Mouse (Mus musculus): Measurements from ENCODE around the gene Usp53. TPM values are rescaled to one million over a fixed set of nuclear protein-coding genes. Genes with fewer than 3 reads are reported as not detected.

Usp53 gene
- polyA plus RNA-seq, 1 experiment from 2014 or later: 12.7 TPM

- DNase-seq (ENCODE audit: low spot score) (no peak), ATAC-seq (replicated peaks; ENCODE audit: low FRiP score, low TSS enrichment, low read depth) (no peak)
- no peaks in the 10 kb centered on the region for H3K4me1 ChIP-seq (replicated peaks; ENCODE audit: control insufficient read depth, insufficient read depth, low read length)
- no peak overlapping the region for H3K4me2 ChIP-seq (ENCODE audit: low read length)
- H3K4me3 ChIP-seq (ENCODE audit: low read depth, low read length): no peak overlapping the region
- H3K36me3 ChIP-seq (ENCODE audit: control insufficient read depth, insufficient read depth, low read length): no peaks in the 10 kb centered on the region
- no peak overlapping the region for H3K27ac ChIP-seq (ENCODE audit: low read depth)
- H3K9ac ChIP-seq (ENCODE audit: low read length): no peak overlapping the region
- no peaks in the 10 kb centered on the region for H3K9me3 ChIP-seq (ENCODE audit: control insufficient read depth, low read length)
- 77% methylated on average over 6 of the region's 6 CpGs for WGBS
- no peaks in the 10 kb centered on the region for H3K27me3 ChIP-seq (replicated peaks; ENCODE audit: control insufficient read depth, insufficient read depth, low read length)
These were observed 68.1 kb downstream of the Usp53 start for GRCm38 (mm10) chr3:122916191-122916680.

- DNase-seq (ENCODE audit: low spot score) (no peak), ATAC-seq (replicated peaks; ENCODE audit: low FRiP score, low TSS enrichment, low read depth) (no peak)
- H3K27ac ChIP-seq (ENCODE audit: low read depth): no peak overlapping the region
- H3K4me1 ChIP-seq (replicated peaks; ENCODE audit: control insufficient read depth, insufficient read depth, low read length): no peaks in the 10 kb centered on the region
- H3K27me3 ChIP-seq (replicated peaks; ENCODE audit: control insufficient read depth, insufficient read depth, low read length): no peaks in the 10 kb centered on the region
- no peak overlapping the region for H3K9ac ChIP-seq (ENCODE audit: low read length)
- H3K36me3 ChIP-seq (ENCODE audit: control insufficient read depth, insufficient read depth, low read length): no peaks in the 10 kb centered on the region
- no peak overlapping the region for H3K4me3 ChIP-seq (ENCODE audit: low read depth, low read length)
- no peaks in the 10 kb centered on the region for H3K9me3 ChIP-seq (ENCODE audit: control insufficient read depth, low read length)
- no peak overlapping the region for H3K4me2 ChIP-seq (ENCODE audit: low read length)
- WGBS: 83% methylated on average over 5 of the region's 5 CpGs
These were observed 68.8 kb downstream of the Usp53 start for GRCm38 (mm10) chr3:122915493-122915892.

- 91% methylated on average over 2 of the region's 2 CpGs for WGBS
- no peak for DNase-seq (ENCODE audit: low spot score)
These were observed 76.5 kb downstream of the Usp53 start for GRCm38 (mm10) chr3:122907841-122908240.

GRCm38 (mm10) chr3:122903746-122904433, 80.4 kb downstream of the Usp53 start:
- ATAC-seq (replicated peaks; ENCODE audit: low FRiP score, low TSS enrichment, low read depth) (0 out of 2 replicates have a peak, but pooled peaks have one; percentile 50), DNase-seq (ENCODE audit: low spot score) (peak; percentile 83)
- no peak overlapping the region for H3K9ac ChIP-seq (ENCODE audit: low read length)
- H3K4me2 ChIP-seq (ENCODE audit: low read length): no peak overlapping the region
- H3K4me3 ChIP-seq (ENCODE audit: low read depth, low read length): no peak overlapping the region
- WGBS: 40% methylated on average over 12 of the region's 12 CpGs
- no peaks in the 10 kb centered on the region for H3K27me3 ChIP-seq (replicated peaks; ENCODE audit: control insufficient read depth, insufficient read depth, low read length)
- H3K4me1 ChIP-seq (replicated peaks; ENCODE audit: control insufficient read depth, insufficient read depth, low read length): 0 out of 2 replicates have a peak, but pooled peaks cover 4% of the 10 kb centered on the region
- no peaks in the 10 kb centered on the region for H3K9me3 ChIP-seq (ENCODE audit: control insufficient read depth, low read length)
- no peaks in the 10 kb centered on the region for H3K36me3 ChIP-seq (ENCODE audit: control insufficient read depth, insufficient read depth, low read length)
- no peak overlapping the region for H3K27ac ChIP-seq (ENCODE audit: low read depth)

More at GRCm38 (mm10) chr3:122907841-122908240, 76.5 kb downstream of the Usp53 start:
- Histone ChIP-seq H3K4me3 (ENCODE audit: low read depth, low read length) (no peak overlapping the region), H3K9ac (ENCODE audit: low read length) (no peak overlapping the region), H3K4me2 (ENCODE audit: low read length) (no peak overlapping the region), H3K36me3 (ENCODE audit: control insufficient read depth, insufficient read depth, low read length) (no peaks in the 10 kb centered on the region), H3K27ac (ENCODE audit: low read depth) (no peak overlapping the region), H3K4me1 (replicated peaks; ENCODE audit: control insufficient read depth, insufficient read depth, low read length) (0 out of 2 replicates have a peak, but pooled peaks cover 4% of the 10 kb centered on the region), H3K9me3 (ENCODE audit: control insufficient read depth, low read length) (no peaks in the 10 kb centered on the region), H3K27me3 (replicated peaks; ENCODE audit: control insufficient read depth, insufficient read depth, low read length) (no peaks in the 10 kb centered on the region)
- ATAC-seq (replicated peaks; ENCODE audit: low FRiP score, low TSS enrichment, low read depth): no peak

GRCm38 (mm10) chr3:122898254-122898653, 86.1 kb downstream of the Usp53 start:
- 57% methylated on average over 6 of the region's 6 CpGs for WGBS
- no peak overlapping the region for H3K27ac ChIP-seq (ENCODE audit: low read depth)
- no peak for ATAC-seq (replicated peaks; ENCODE audit: low FRiP score, low TSS enrichment, low read depth)

GRCm38 (mm10) chr3:122895189-122895731, 89.0 kb downstream of the Usp53 start:
- DNase-seq (ENCODE audit: low spot score) (no peak), ATAC-seq (replicated peaks; ENCODE audit: low FRiP score, low TSS enrichment, low read depth) (peak; percentile 43; the same call in 1 of the 2 replicates)
- Histone ChIP-seq H3K9ac (ENCODE audit: low read length) (no peak overlapping the region), H3K4me2 (ENCODE audit: low read length) (no peak overlapping the region; the same call in 1 of the 2 replicates), H3K4me3 (ENCODE audit: low read depth, low read length) (no peak overlapping the region), H3K27ac (ENCODE audit: low read depth) (0 out of 2 replicates have a peak overlapping the region, but pooled peaks have one; percentile 47), H3K4me1 (replicated peaks; ENCODE audit: control insufficient read depth, insufficient read depth, low read length) (0 out of 2 replicates have a peak, but pooled peaks cover 2% of the 10 kb centered on the region), H3K36me3 (ENCODE audit: control insufficient read depth, insufficient read depth, low read length) (no peaks in the 10 kb centered on the region), H3K27me3 (replicated peaks; ENCODE audit: control insufficient read depth, insufficient read depth, low read length) (no peaks in the 10 kb centered on the region), H3K9me3 (ENCODE audit: control insufficient read depth, low read length) (no peaks in the 10 kb centered on the region)
- WGBS: 68% methylated on average over 11 of the region's 11 CpGs

More at GRCm38 (mm10) chr3:122898254-122898653, 86.1 kb downstream of the Usp53 start:
- H3K27me3 ChIP-seq (replicated peaks; ENCODE audit: control insufficient read depth, insufficient read depth, low read length): no peaks in the 10 kb centered on the region
- H3K9me3 ChIP-seq (ENCODE audit: control insufficient read depth, low read length): no peaks in the 10 kb centered on the region
- no peak overlapping the region for H3K9ac ChIP-seq (ENCODE audit: low read length)
- H3K4me3 ChIP-seq (ENCODE audit: low read depth, low read length): no peak overlapping the region
- no peaks in the 10 kb centered on the region for H3K36me3 ChIP-seq (ENCODE audit: control insufficient read depth, insufficient read depth, low read length)
- 0 out of 2 replicates have a peak, but pooled peaks cover 2% of the 10 kb centered on the region for H3K4me1 ChIP-seq (replicated peaks; ENCODE audit: control insufficient read depth, insufficient read depth, low read length)
- no peak for DNase-seq (ENCODE audit: low spot score)
- H3K4me2 ChIP-seq (ENCODE audit: low read length): no peak overlapping the region

- Histone ChIP-seq H3K9ac (ENCODE audit: low read length) (no peak within 1 kb of the TSS), H3K4me1 (replicated peaks; ENCODE audit: control insufficient read depth, insufficient read depth, low read length) (0 out of 2 replicates have a peak, but pooled peaks cover 2% of the 10 kb centered on the region), H3K9me3 (ENCODE audit: control insufficient read depth, low read length) (no peaks in the 10 kb centered on the region), H3K27me3 (replicated peaks; ENCODE audit: control insufficient read depth, insufficient read depth, low read length) (no peaks in the 10 kb centered on the region), H3K4me2 (ENCODE audit: low read length) (no peak within 1 kb of the TSS; the same call in 1 of the 2 replicates), H3K36me3 (ENCODE audit: control insufficient read depth, insufficient read depth, low read length) (no peaks in the 10 kb centered on the region), H3K27ac (ENCODE audit: low read depth) (0 out of 2 replicates have a peak within 1 kb of the TSS, but pooled peaks have one; percentile 47), H3K4me3 (ENCODE audit: low read depth, low read length) (no peak within 1 kb of the TSS)
- ATAC-seq (replicated peaks; ENCODE audit: low FRiP score, low TSS enrichment, low read depth) (no peak), DNase-seq (ENCODE audit: low spot score) (no peak)
- WGBS: 87% methylated on average over 3 of the region's 3 CpGs
These were observed 89.5 kb downstream of the Usp53 start, which contains the start of gene Fabp2 for GRCm38 (mm10) chr3:122894772-122895171. Gene Fabp2, plus strand, starts transcription at chr3:122895072.

GRCm38 (mm10) chr3:122888371-122888819, 95.9 kb downstream of the Usp53 start:
- ATAC-seq (replicated peaks; ENCODE audit: low FRiP score, low TSS enrichment, low read depth): 0 out of 2 replicates have a peak, but pooled peaks have one; percentile 40
- H3K36me3 ChIP-seq (ENCODE audit: control insufficient read depth, insufficient read depth, low read length): no peaks in the 10 kb centered on the region
- H3K9me3 ChIP-seq (ENCODE audit: control insufficient read depth, low read length): no peaks in the 10 kb centered on the region
- H3K27ac ChIP-seq (ENCODE audit: low read depth): peak overlapping the region; percentile 8; the same call in 1 of the 2 replicates
- H3K4me2 ChIP-seq (ENCODE audit: low read length): no peak overlapping the region
- DNase-seq (ENCODE audit: low spot score): peak; percentile 49
- no peak overlapping the region for H3K9ac ChIP-seq (ENCODE audit: low read length)
- H3K27me3 ChIP-seq (replicated peaks; ENCODE audit: control insufficient read depth, insufficient read depth, low read length): no peaks in the 10 kb centered on the region
- 64% methylated on average over 5 of the region's 5 CpGs for WGBS
- no peaks in the 10 kb centered on the region for H3K4me1 ChIP-seq (replicated peaks; ENCODE audit: control insufficient read depth, insufficient read depth, low read length)
- no peak overlapping the region for H3K4me3 ChIP-seq (ENCODE audit: low read depth, low read length)
